Mouse (Mus musculus): Measurements from ENCODE around the gene Dmac2.

- TF ChIP-seq CTCF (IDR thresholded peaks at IDR 0.05; ENCODE audit: control insufficient read depth, insufficient read depth, insufficient read length) (no peak), USF1 (IDR thresholded peaks at IDR 0.05; ENCODE audit: low read depth) (no peak), CEBPB (IDR thresholded peaks at IDR 0.05; ENCODE audit: low read depth) (no peak), FOSL1 (IDR thresholded peaks at IDR 0.05; ENCODE audit: insufficient read depth, low read length, poor library complexity, severe bottlenecking) (no peak), MAX (IDR thresholded peaks at IDR 0.05) (no peak), MYOD1 (IDR thresholded peaks at IDR 0.05; ENCODE audit: control insufficient read depth, insufficient read length, low read depth) (no peak)
These were observed 44.1 kb upstream of the Dmac2 start for GRCm38 (mm10) chr7:25575105-25575504.
